Mouse (Mus musculus): ENCODE results near the gene Gif.

The Gif gene

DNA sequence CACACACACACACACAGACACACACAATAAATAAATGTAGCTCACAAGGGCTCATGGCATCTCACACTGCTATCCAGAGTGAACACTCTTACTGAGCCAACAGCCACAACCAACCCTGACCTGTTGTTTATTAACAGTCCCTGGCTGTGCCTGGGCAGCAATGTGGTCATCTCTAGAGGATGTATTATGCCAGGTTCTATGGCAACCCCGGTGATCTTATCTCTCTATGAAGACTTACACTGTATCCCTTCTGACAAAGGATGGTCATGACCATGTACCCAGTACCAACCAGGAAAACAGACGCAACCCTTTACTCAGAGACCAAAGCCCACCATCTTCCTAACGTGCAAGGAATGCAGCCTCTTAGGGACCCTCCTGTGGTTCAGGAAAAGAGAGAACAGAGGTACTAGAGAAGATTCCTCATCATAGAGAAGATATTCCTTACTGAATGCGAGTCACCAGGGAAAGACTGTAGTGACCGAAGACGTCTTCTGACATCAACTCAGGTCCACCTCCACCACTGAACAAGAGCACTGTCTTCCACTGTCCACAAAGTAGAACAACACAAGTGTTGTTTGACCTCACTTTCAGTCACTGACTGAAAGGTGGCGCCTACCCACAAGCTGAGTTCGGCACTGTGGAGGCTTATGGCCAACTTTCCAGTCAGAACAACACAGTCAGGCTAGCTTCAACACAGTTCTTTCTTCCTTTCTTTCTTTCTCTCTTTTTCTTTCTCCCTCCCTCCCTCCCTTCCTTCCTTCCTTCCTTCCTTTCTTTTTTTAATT lies 53.4 kb downstream of the Gif start:
- DNase-seq = no peak

DNA sequence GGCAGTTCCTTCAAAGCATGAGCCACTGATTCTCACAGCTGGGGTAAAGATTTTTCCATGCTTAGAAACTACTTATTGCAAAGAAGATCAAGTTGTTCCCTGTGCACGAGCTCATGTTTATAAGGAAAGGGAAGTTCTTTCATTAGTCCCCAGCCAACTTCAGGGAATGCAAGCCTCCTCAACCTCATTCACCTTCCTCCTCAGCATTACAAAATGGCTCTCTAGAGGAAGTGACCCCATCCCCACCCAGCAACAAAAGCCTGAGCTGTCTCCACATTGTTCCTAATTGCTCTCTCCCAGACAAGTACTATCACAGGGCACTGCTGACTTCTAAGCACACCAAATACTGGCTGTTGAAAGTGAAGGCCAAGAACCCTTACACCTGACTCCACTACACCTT lies 57.1 kb downstream of the Gif start:
- no peak for DNase-seq

DNA sequence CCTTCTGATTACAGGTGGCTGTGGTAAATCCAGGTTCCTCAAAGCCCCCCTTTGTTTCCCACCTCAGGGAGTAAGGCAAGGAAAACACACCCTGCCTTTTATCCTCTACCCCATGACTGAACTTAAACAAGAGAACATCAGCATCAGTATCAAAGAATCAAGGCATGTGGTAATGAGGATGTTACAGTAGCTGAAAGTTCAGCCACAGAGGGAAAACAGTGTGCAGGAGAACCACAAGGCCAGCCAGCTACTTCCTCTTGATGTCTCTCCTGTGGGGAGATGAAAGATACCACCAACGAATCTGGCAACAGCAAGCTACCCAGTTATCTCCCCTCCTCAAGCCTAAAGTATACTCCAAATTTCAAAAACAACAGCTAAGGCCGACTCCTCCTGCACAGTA lies 59.9 kb downstream of the Gif start:
- DNase-seq = no peak

DNA sequence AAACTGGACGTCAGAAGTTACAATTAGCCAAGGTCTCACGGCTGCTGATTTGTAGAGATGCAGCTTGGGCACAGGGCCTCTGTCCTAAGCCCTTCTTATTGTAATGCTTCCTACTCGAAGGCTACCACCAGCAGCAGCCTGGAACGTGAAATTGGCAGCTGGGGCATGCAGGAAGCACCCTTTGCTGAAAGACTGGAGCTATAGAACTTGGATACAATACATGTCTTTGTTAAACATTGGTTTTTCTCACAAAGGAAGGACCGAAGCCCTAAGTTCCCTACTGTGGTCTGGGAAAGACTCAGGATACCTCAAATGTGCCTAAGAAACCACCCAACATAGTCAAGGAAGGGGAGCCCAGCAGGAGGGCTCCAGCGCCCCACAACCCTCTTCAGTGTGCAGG lies 60.5 kb downstream of the Gif start:
- no peak for DNase-seq

DNA sequence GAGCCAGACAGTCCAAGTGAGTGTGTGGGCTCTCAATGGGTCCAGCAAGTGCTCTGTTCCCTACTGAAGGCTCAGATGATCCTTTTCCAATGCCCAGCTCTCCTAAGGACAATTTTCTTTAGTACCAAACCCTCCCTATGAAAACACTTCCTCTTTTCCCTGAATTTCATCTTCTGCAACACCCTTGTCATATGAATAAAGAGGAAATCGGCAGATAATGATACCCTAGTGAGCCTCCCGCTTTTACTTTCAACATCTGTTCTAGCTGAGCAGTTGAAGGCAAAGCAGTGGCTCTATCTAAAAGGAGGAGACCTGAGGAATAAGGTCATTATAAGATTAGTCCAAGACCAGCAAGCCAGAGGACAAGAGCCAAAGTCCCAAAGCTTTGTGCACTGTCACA lies 61.1 kb downstream of the Gif start:
- DNase-seq = no peak

DNA sequence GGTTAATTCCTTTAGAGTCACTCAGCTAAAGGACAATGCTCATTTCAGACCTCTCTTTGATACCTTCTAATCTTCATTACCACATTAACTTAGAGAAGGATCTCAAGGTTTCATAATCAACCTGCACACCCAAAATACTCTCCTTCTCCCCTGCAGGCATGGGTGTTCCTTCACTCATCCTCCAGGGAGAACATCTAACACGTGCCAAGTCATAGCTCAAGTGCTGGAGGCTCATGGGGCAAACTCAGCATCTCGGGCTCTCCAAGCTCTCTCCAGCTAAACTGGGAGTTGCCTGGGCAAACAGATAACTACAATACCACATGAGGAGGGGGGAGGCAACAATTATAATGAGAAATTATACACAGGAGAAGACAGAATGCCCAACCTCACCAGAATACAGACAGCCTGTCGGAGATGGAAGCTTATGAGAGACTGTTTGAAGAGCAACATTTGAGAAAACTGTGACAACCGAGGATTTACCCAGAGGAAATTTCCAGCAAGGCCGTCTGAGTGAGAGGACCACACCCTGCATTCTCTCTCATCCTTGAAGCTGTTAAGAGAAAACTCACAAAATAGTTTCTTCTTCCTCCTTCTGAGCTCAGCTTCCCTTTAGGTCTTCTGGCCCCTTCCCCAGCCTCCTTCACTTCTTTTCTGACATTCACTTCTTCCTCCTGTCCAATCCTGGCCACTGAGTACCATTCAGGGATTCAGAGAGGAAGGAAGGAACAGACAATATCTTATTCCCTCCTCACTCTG lies 62.8 kb downstream of the Gif start:
- no peak for DNase-seq

DNA sequence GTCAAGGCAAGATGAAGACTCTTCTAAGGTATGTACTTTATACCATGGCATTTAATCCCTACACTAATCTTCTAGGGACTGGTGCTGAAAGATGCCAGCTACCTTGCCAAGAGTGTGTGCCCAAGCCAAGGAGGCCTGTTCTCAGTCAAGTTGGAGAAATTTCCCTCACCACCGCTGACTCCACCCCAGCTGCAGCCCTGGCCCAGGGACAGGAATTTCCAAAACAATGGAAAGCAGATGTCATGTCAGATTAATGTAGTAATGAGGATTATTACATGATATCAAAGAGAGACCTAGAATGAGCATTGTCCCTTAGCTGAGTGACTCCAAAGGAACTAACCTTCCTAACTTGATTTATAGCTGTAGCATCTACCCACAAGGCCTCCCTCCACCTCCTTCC lies 63.5 kb downstream of the Gif start:
- no peak for DNase-seq

DNA sequence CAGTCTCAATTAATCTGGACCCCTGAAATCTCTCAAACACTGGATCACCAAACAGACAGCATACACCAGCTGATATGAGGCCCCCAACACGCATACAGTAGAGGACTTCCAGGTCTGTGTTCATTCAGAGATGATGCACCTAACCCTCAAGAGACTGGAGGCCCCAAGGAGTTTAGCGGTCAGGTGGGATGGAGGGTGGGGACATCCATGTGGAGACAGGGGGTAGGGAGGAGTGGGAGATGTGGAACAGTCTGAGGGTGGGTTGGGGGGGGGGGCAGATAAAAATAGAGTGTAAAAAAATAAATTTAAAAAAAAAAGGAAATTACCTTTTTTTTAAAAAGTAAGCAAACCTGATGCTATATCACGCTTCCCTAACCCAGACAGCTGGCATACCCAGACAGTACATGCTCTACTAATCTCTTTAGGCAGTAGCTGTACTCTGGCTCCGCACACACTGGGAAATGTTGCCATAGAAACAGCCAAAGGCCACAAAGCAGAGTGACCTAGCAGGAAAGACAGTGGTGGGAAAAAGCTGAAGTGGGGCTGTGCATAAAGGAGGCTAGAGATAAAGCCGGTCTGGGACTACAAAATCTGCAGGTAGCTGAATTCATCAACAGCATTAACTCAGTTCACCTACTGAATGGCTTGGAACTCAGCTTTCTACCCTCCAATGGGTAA lies 64.5 kb downstream of the Gif start:
- no peak for DNase-seq

Measured in right cerebral cortex, postnatal 14 days (tissue).